Mouse (Mus musculus): ENCODE measurements around the gene Cyp11a1. TPM values are rescaled to one million over a fixed set of nuclear protein-coding genes. Genes with fewer than 3 reads are reported as not detected.

Gene Cyp11a1
- polyA plus RNA-seq, 1 experiment: 1.6 TPM

- H3K4me3 ChIP-seq (replicated peaks; ENCODE audit: control insufficient read depth, low read depth, low read length): no peak overlapping the region
- no peaks in the 10 kb centered on the region for H3K4me1 ChIP-seq (ENCODE audit: control insufficient read depth, insufficient read depth, low read length)
- TF ChIP-seq CTCF (IDR thresholded peaks at IDR 0.05; ENCODE audit: control insufficient read depth, insufficient read depth, low read length): no peak
- TF ChIP-seq POLR2A (IDR thresholded peaks at IDR 0.05; ENCODE audit: borderline replicate concordance, control insufficient read depth, low read depth, low read length): no peak
- no peak overlapping the region for H3K27ac ChIP-seq (ENCODE audit: control insufficient read depth, insufficient read depth, low read depth, low read length, poor library complexity)
- WGBS: 10% methylated on average over 8 of the region's 8 CpGs
Measured at GRCm38 (mm10) chr9:58014393-58015160, 8.4 kb downstream of the Cyp11a1 start.

GRCm38 (mm10) chr9:58015856-58016255, 9.6 kb downstream of the Cyp11a1 start:
- 77% methylated on average over 6 of the region's 6 CpGs for WGBS
- no peak for TF ChIP-seq CTCF (IDR thresholded peaks at IDR 0.05; ENCODE audit: control insufficient read depth, insufficient read depth, low read length)
- no peak for TF ChIP-seq POLR2A (IDR thresholded peaks at IDR 0.05; ENCODE audit: borderline replicate concordance, control insufficient read depth, low read depth, low read length)
- no peaks in the 10 kb centered on the region for H3K4me1 ChIP-seq (ENCODE audit: control insufficient read depth, insufficient read depth, low read length)

GRCm38 (mm10) chr9:58016962-58017361, 10.8 kb downstream of the Cyp11a1 start:
- Histone ChIP-seq H3K4me3 (replicated peaks; ENCODE audit: control insufficient read depth, low read depth, low read length) (no peak overlapping the region), H3K4me1 (ENCODE audit: control insufficient read depth, insufficient read depth, low read length) (no peaks in the 10 kb centered on the region), H3K27ac (ENCODE audit: control insufficient read depth, insufficient read depth, low read depth, low read length, poor library complexity) (no peak overlapping the region)
- WGBS: 72% methylated on average over 3 of the region's 3 CpGs
- no peak for TF ChIP-seq CTCF (IDR thresholded peaks at IDR 0.05; ENCODE audit: control insufficient read depth, insufficient read depth, low read length)
- TF ChIP-seq POLR2A (IDR thresholded peaks at IDR 0.05; ENCODE audit: borderline replicate concordance, control insufficient read depth, low read depth, low read length): no peak

More at GRCm38 (mm10) chr9:58015856-58016255, 9.6 kb downstream of the Cyp11a1 start:
- Histone ChIP-seq H3K4me3 (replicated peaks; ENCODE audit: control insufficient read depth, low read depth, low read length) (no peak overlapping the region), H3K27ac (ENCODE audit: control insufficient read depth, insufficient read depth, low read depth, low read length, poor library complexity) (no peak overlapping the region)

GRCm38 (mm10) chr9:58018385-58018784, 12.2 kb downstream of the Cyp11a1 start:
- WGBS: 72% methylated on average over 5 of the region's 5 CpGs
- no peak for TF ChIP-seq POLR2A (IDR thresholded peaks at IDR 0.05; ENCODE audit: borderline replicate concordance, control insufficient read depth, low read depth, low read length)
- TF ChIP-seq CTCF (IDR thresholded peaks at IDR 0.05; ENCODE audit: control insufficient read depth, insufficient read depth, low read length): no peak
- H3K4me3 ChIP-seq (replicated peaks; ENCODE audit: control insufficient read depth, low read depth, low read length): no peak overlapping the region
- H3K27ac ChIP-seq (ENCODE audit: control insufficient read depth, insufficient read depth, low read depth, low read length, poor library complexity): no peak overlapping the region
- no peaks in the 10 kb centered on the region for H3K4me1 ChIP-seq (ENCODE audit: control insufficient read depth, insufficient read depth, low read length)

- 79% methylated on average over 9 of the region's 9 CpGs for WGBS
- TF ChIP-seq POLR2A (IDR thresholded peaks at IDR 0.05; ENCODE audit: borderline replicate concordance, control insufficient read depth, low read depth, low read length) (no peak), CTCF (IDR thresholded peaks at IDR 0.05; ENCODE audit: control insufficient read depth, insufficient read depth, low read length) (no peak)
- Histone ChIP-seq H3K27ac (ENCODE audit: control insufficient read depth, insufficient read depth, low read depth, low read length, poor library complexity) (no peak overlapping the region), H3K4me1 (ENCODE audit: control insufficient read depth, insufficient read depth, low read length) (no peaks in the 10 kb centered on the region), H3K4me3 (replicated peaks; ENCODE audit: control insufficient read depth, low read depth, low read length) (no peak overlapping the region)
Measured at GRCm38 (mm10) chr9:58025995-58026394, 19.8 kb downstream of the Cyp11a1 start.

- H3K4me3 ChIP-seq (replicated peaks; ENCODE audit: control insufficient read depth, low read depth, low read length): no peak overlapping the region
- no peaks in the 10 kb centered on the region for H3K4me1 ChIP-seq (ENCODE audit: control insufficient read depth, insufficient read depth, low read length)
- TF ChIP-seq CTCF (IDR thresholded peaks at IDR 0.05; ENCODE audit: control insufficient read depth, insufficient read depth, low read length): no peak
- no peak for TF ChIP-seq POLR2A (IDR thresholded peaks at IDR 0.05; ENCODE audit: borderline replicate concordance, control insufficient read depth, low read depth, low read length)
- 28% methylated on average over 2 of the region's 2 CpGs for WGBS
- H3K27ac ChIP-seq (ENCODE audit: control insufficient read depth, insufficient read depth, low read depth, low read length, poor library complexity): no peak overlapping the region
Measured at GRCm38 (mm10) chr9:58027426-58028180, 21.4 kb downstream of the Cyp11a1 start.

- 63% methylated on average over 5 of the region's 5 CpGs for WGBS
- no peaks in the 10 kb centered on the region for H3K4me1 ChIP-seq (ENCODE audit: control insufficient read depth, insufficient read depth, low read length)
- TF ChIP-seq CTCF (IDR thresholded peaks at IDR 0.05; ENCODE audit: control insufficient read depth, insufficient read depth, low read length) (no peak), POLR2A (IDR thresholded peaks at IDR 0.05; ENCODE audit: borderline replicate concordance, control insufficient read depth, low read depth, low read length) (no peak)
- H3K4me3 ChIP-seq (replicated peaks; ENCODE audit: control insufficient read depth, low read depth, low read length): no peak overlapping the region
- no peak overlapping the region for H3K27ac ChIP-seq (ENCODE audit: control insufficient read depth, insufficient read depth, low read depth, low read length, poor library complexity)
Measured at GRCm38 (mm10) chr9:58028841-58029240, 22.6 kb downstream of the Cyp11a1 start.

GRCm38 (mm10) chr9:58029635-58030034, 23.4 kb downstream of the Cyp11a1 start:
- 74% methylated on average over 6 of the region's 6 CpGs for WGBS
- Histone ChIP-seq H3K4me3 (replicated peaks; ENCODE audit: control insufficient read depth, low read depth, low read length) (no peak overlapping the region), H3K4me1 (ENCODE audit: control insufficient read depth, insufficient read depth, low read length) (no peaks in the 10 kb centered on the region), H3K27ac (ENCODE audit: control insufficient read depth, insufficient read depth, low read depth, low read length, poor library complexity) (no peak overlapping the region)
- no peak for TF ChIP-seq CTCF (IDR thresholded peaks at IDR 0.05; ENCODE audit: control insufficient read depth, insufficient read depth, low read length)
- TF ChIP-seq POLR2A (IDR thresholded peaks at IDR 0.05; ENCODE audit: borderline replicate concordance, control insufficient read depth, low read depth, low read length): no peak
